Mouse (Mus musculus) testis, postnatal 14 days (tissue): Measurements from ENCODE around the gene Hoxa3.

Source experiments
- DNase-seq: peaks from one replicate; pipeline ENCODE4 v3.0.0; 2021; ENCODE audit warnings: low spot score

Hoxa3 gene

GRCm38 (mm10) chr6:52154044-52154443 is 59.1 kb downstream of the Hoxa3 start:
- no peak for DNase-seq

- no peak for DNase-seq
Measured at GRCm38 (mm10) chr6:52153270-52153669, 59.9 kb downstream of the Hoxa3 start.

DNA sequence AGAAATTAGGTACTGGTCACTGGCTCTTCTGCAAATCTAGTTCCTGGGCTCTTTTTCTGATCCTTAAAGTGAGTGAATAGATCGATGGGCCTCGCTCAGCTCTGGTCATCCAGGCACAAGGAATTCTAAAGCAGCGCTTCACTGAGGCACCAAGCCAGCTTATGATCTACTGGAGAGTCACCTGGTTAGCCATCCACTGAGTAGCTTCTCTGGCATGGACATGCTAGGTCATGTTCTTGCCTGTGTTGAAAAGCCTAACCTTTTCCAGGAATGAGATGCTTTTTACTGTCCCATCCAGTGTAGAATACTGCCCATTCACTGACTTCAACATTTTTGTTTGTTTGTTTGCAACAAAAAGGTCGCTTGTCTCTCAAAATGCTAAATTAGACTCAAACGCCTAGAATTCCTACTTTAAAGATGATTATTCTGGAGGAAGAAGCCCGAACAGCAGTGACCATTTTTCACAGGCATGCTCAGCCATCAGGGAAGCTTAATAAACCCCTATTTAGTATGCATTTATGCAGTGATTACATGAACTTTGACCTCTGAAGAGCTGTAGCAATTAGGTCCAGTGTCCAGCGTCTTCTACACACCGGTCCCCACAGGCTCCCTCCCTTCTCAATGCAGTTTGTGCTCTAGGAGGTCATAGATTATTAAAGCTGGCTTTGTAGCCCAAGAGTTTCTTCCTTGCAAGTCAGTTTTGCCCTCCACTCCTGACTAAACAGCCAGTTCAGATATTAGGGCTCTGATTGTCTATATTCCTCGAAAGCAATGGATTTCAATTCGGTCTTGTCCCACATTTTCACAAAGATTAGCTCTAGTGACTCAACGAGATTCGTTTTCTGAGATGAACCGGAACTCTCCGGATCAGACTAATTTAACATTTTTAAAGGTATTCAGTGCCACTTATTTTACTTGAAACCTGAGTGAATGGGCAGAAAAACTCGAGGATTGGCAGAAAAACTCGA is 60.6 kb downstream of the Hoxa3 start:
- no peak for DNase-seq

DNA sequence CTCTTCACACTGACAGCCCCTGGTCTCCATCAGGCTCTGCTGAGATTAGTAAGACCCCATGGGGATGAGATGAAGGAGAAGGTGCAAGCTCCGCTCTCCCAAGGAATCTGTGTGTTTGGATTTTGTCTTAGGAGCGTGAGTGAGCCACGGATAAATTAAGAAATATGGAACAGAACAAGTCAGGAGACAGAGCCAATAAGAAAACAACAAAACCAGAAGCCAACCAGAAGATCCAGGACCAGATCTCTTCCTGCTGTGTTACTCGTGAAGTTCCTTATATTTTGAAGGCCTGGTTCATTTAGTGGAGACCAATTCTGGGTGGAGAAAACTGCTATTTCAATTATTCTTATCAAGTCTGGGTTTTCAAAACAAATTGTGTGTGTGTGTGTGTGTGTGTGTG is 61.6 kb downstream of the Hoxa3 start:
- no peak for DNase-seq

DNA sequence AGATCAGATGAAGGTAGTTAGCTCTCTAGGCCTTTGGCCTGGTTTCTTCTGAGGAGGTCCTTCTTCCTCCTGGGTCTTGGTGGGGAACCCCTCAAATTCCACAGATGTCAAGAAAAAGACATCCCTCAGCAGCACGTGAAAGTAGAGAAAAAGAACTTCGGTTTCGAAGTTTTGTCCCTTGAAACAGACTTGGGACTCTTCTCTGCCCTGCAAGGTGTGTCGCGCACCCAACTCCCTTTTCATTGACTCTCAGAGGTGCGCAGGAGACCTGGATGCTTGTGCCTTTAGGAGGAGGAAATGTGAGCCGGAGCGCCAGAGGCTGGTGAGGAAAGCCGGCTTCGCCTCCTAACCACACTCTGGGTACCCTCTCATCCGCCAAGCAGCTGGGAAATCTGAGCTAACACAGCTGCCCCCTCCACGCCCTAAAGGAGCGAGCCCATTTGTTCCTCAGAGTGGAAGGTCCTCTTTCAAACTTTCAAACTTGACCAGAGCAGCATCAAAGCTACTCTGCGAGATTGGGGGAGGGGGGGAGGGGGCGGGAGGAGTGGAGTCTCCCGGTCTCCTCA is 62.7 kb downstream of the Hoxa3 start:
- no peak for DNase-seq

DNA sequence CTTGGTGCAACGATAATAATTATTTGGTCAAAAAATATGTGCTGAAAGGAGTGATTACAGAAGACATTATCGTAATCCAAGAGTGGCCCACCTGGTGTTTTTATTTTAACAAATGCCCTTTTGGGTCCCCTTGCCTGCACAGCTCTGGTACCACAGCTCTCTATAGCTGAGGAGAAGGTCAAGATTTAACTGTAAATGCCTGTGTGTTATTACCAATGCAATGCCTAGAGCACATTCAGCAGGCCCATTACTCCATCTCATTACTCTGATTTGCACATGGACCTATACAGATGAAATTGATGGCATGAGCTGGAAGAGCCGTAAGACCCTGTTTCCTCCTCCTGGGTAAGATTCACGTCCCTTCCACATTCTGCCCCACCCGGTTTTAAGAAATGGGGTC is 74.0 kb downstream of the Hoxa3 start:
- DNase-seq, result no peak

DNA sequence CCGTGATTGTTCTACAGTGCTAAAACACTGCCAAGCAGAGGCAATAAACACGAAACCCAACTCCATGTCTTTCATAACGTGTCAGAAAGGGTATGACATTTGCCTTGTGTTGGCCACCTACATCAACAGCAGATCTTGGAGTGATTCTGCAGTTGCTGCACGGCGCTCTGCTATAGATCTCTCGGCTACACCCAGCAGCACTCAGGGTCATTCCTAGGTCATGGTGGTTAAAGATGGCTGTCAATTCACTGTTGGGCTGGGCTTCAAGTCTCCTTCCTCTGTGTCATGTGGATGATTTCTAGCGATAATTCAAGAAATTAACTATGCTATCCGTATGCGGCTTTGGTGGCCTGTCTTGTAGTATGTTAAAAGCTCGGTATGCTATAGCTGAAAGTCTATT is 74.6 kb downstream of the Hoxa3 start:
- no peak for DNase-seq

DNA sequence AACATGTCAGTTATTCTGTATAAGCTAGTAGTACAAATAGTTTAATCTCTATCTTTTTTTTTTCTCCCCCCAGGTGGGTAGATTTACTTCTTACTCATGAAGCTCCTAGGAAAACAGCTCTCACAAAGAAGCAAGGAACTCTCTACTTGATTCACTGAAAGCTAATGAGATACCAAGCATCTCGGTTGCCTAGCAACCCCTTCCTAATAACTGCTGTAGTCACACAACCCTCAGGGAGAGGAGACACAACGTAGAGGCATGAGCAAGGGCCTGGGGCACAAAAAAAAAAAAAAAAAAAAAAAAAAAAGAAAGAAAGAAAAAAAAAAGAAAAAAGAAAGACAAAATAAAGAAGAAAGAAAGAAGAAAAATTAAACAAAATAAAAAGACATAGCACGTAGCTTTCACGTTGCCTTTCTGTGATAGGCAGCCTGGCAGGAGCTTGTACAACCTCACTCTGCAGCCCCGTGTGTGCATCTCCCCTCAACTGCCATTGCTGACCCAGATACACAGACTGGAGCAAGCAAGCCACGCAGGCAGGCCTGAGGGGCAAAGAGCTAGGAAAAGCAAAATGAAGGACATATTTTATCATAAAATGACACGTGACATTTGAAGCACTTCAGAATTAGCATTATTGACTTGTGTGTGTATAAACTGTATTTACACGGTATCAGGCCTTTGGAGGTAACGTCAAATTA is 75.1 kb downstream of the Hoxa3 start:
- no peak for DNase-seq

DNA sequence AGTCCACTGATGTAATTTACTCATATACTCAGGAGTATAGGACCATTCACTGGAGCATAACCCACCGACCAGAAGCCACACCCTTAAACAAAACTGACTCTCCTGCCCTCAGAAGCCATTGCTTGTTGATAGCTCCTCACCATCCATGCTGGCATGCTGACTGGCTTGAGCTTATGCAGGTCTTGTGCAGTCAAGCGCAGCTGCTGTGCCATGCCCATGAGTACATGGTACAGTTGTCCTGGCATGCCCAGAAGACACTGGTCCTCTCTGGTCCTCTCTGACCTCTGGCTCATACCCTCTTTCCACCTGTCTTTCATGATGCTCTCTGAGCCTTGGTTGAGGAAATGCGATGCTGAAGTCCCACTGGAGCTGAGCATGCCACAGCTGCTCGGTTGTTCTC is 89.5 kb downstream of the Hoxa3 start:
- no peak for DNase-seq

- DNase-seq, result no peak
Measured at GRCm38 (mm10) chr6:52121173-52121572, 92.0 kb downstream of the Hoxa3 start.
